Comparison of ENCODE assay signal across 24 mouse cellular contexts in the genomic region with DNA sequence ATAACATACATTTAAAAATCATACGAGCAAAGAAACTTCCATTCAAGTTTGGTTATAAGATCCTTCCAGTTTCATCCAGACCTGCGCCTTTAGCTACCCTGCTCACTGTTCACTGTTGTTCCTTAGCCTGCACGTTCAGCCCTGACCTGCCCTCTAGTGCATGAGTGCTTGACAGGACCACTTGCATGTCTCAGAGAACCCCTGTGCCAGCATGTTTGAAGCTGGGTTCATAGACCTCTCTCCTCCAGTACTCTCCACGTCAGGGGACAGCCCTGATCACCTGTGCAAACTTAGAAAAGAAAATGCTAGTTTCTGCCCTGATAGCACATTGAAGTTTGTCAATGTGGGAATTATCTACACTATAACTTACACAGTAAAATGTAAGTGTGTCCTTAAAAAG.
A peak's percentile ranks its signal among the peaks of the same experiment; 100 is the strongest.
DNase-seq lines count a peak whose midpoint lies in the region; ATAC-seq and TF ChIP-seq lines count a peak whose summit lies in the region.
"Had no signal": no experiment of that assay in that cellular context is flagged by ENCODE, and none has a peak within 500 bp of the region (broad histone marks: within the 10 kb centered on the region; RNA-seq: fewer than 3 reads in every experiment).

No protein-coding gene starts in this region.

- H3K4me2 ChIP-seq in heart, embryonic 11.5 days: no peak overlapping the region
- H3K4me2 ChIP-seq in kidney, embryonic 16.5 days (replicated peaks; ENCODE audit: low read depth, low read length): no peak overlapping the region
- H3K4me2 ChIP-seq: forebrain, embryonic 13.5 days; heart, embryonic 13.5 days; liver, embryonic 13.5 days; lung, embryonic 14.5 days; midbrain, embryonic 15.5 days; stomach, embryonic 15.5 days had no signal

- 74% methylated on average over 4 of the region's 4 CpGs for WGBS in heart, adult 2 months
- 69% methylated on average over 4 of the region's 4 CpGs for WGBS in heart, embryonic 11.5 days (ENCODE audit: insufficient replicate concordance)
- 64% methylated on average over 4 of the region's 4 CpGs for WGBS in kidney, embryonic 16.5 days

- no peak for TF ChIP-seq EP300 in heart, adult 2 months (IDR thresholded peaks at IDR 0.05; ENCODE audit: insufficient read depth, low read depth, low read length)

- H3K4me3 ChIP-seq in heart, adult 2 months: no peak overlapping the region
- no peak overlapping the region for H3K4me3 ChIP-seq in heart, embryonic 11.5 days (ENCODE audit: low read depth, low read length)
- no peak overlapping the region for H3K4me3 ChIP-seq in kidney, embryonic 16.5 days (ENCODE audit: low read length)
- no peak overlapping the region for H3K4me3 ChIP-seq in embryonic fibroblast, embryonic 13.5 days (ENCODE audit: insufficient read depth, low read length)
- H3K4me3 ChIP-seq: forebrain, embryonic 13.5 days; heart, embryonic 13.5 days; liver, embryonic 13.5 days; midbrain, embryonic 10.5 days; midbrain, embryonic 15.5 days; stomach, embryonic 15.5 days had no signal

- no peak for TF ChIP-seq CTCF in heart, adult 2 months (IDR thresholded peaks at IDR 0.05)
- peak; percentile 31; the same call in 1 of the 2 replicates for TF ChIP-seq CTCF in embryonic fibroblast, embryonic 13.5 days (IDR thresholded peaks at IDR 0.05; ENCODE audit: borderline replicate concordance, insufficient read depth, low read length)

- no peaks in the 10 kb centered on the region for H3K79me2 ChIP-seq in heart, adult 2 months (replicated peaks; ENCODE audit: control insufficient read depth, insufficient read depth, low read length)

- DNase-seq in heart, adult 2 months: no peak
- no peak for DNase-seq in kidney, postnatal 36 days
- DNase-seq in embryo, embryonic 10.5 days (ENCODE audit: low spot score): peak; percentile 23
- DNase-seq in adrenal gland, postnatal 10 days: no peak
- DNase-seq: cerebellum, adult 2 months; cerebellum, postnatal 14 days; gastrocnemius, postnatal 36 days; heart, postnatal 14 days; kidney, adult 11 months; layer of hippocampus, postnatal 36 days; left cerebral cortex, postnatal 4 days; liver, embryonic 13.5 days; lung, embryonic 14.5 days; right cerebral cortex, postnatal 25 days; thymus, postnatal 14 days had no signal

- no peaks in the 10 kb centered on the region for H3K9me3 ChIP-seq in heart, embryonic 11.5 days (replicated peaks; ENCODE audit: control insufficient read depth, low read length)
- H3K9me3 ChIP-seq in kidney, embryonic 16.5 days (ENCODE audit: low read length): no peaks in the 10 kb centered on the region
- H3K9me3 ChIP-seq: forebrain, embryonic 13.5 days; heart, embryonic 13.5 days; liver, embryonic 13.5 days; midbrain, embryonic 10.5 days; midbrain, embryonic 15.5 days; stomach, embryonic 15.5 days had no signal

- intact Hi-C loops in heart, adult 2 months (cut with DNase I): loop anchor here (2.0 kb wide), 1 partner anchor 48 kb away; no protein-coding TSS in a partner anchor

- H3K27ac ChIP-seq in heart, adult 2 months: peak overlapping the region; percentile 37; the same call in 1 of the 2 replicates
- no peak overlapping the region for H3K27ac ChIP-seq in heart, embryonic 11.5 days (ENCODE audit: low read depth, low read length)
- H3K27ac ChIP-seq in kidney, embryonic 16.5 days (ENCODE audit: low read length): no peak overlapping the region
- no peak overlapping the region for H3K27ac ChIP-seq in embryonic fibroblast, embryonic 13.5 days (ENCODE audit: insufficient read depth, low read length)
- H3K27ac ChIP-seq: forebrain, embryonic 13.5 days; heart, embryonic 13.5 days; liver, embryonic 13.5 days; midbrain, embryonic 10.5 days; midbrain, embryonic 15.5 days; stomach, embryonic 15.5 days had no signal

- ATAC-seq in heart, embryonic 11.5 days (replicated peaks; ENCODE audit: insufficient number of reproducible peaks, low FRiP score, low TSS enrichment): no peak
- 0 out of 2 replicates have a peak, but pooled peaks have one; percentile 27 for ATAC-seq in kidney, embryonic 16.5 days (ENCODE audit: low FRiP score, low TSS enrichment)
- ATAC-seq: activated CD4-positive, CD25-positive, alpha-beta regulatory T cell, adult 4 months; forebrain, embryonic 13.5 days; midbrain, embryonic 15.5 days had no signal

- H3K36me3 ChIP-seq in heart, adult 2 months (ENCODE audit: control insufficient read depth, insufficient read depth, low read length): no peaks in the 10 kb centered on the region
- no peaks in the 10 kb centered on the region for H3K36me3 ChIP-seq in heart, embryonic 11.5 days (ENCODE audit: control insufficient read depth, insufficient read depth, low read length)
- H3K36me3 ChIP-seq in kidney, embryonic 16.5 days (ENCODE audit: insufficient read depth, low read length): no peaks in the 10 kb centered on the region
- H3K36me3 ChIP-seq: heart, embryonic 13.5 days; liver, embryonic 13.5 days; midbrain, embryonic 10.5 days; midbrain, embryonic 15.5 days; stomach, embryonic 15.5 days had no signal

- no peak for TF ChIP-seq POLR2A in heart, adult 2 months (IDR thresholded peaks at IDR 0.05; ENCODE audit: insufficient read depth, low read depth, low read length)
- TF ChIP-seq POLR2A in embryonic fibroblast, embryonic 13.5 days (IDR thresholded peaks at IDR 0.05; ENCODE audit: low read depth, low read length): no peak

- H3K9ac ChIP-seq in heart, adult 2 months (ENCODE audit: low read depth, low read length): no peak overlapping the region
- H3K9ac ChIP-seq in heart, embryonic 11.5 days (ENCODE audit: low read depth, low read length): no peak overlapping the region
- no peak overlapping the region for H3K9ac ChIP-seq in kidney, embryonic 16.5 days (replicated peaks; ENCODE audit: low read length)
- H3K9ac ChIP-seq: forebrain, embryonic 13.5 days; heart, embryonic 13.5 days; liver, embryonic 13.5 days; lung, embryonic 14.5 days; midbrain, embryonic 15.5 days; stomach, embryonic 15.5 days had no signal

- no peaks in the 10 kb centered on the region for H3K27me3 ChIP-seq in heart, adult 2 months (ENCODE audit: control insufficient read depth, insufficient read depth, low read length)
- H3K27me3 ChIP-seq in heart, embryonic 11.5 days (ENCODE audit: control insufficient read depth, insufficient read depth, low read length): no peaks in the 10 kb centered on the region
- no peaks in the 10 kb centered on the region for H3K27me3 ChIP-seq in kidney, embryonic 16.5 days (ENCODE audit: insufficient read depth, low read length)
- H3K27me3 ChIP-seq: forebrain, embryonic 13.5 days; heart, embryonic 13.5 days; liver, embryonic 13.5 days; midbrain, embryonic 15.5 days; stomach, embryonic 15.5 days had no signal

- H3K4me1 ChIP-seq in heart, adult 2 months (ENCODE audit: control insufficient read depth, insufficient read depth, low read length): peaks cover 2% of the 10 kb centered on the region
- no peaks in the 10 kb centered on the region for H3K4me1 ChIP-seq in heart, embryonic 11.5 days (ENCODE audit: control insufficient read depth, insufficient read depth, low read length)
- H3K4me1 ChIP-seq in kidney, embryonic 16.5 days (ENCODE audit: insufficient read depth, low read length): no peaks in the 10 kb centered on the region
- H3K4me1 ChIP-seq in embryonic fibroblast, embryonic 13.5 days (ENCODE audit: control insufficient read depth, insufficient read depth, low read length): no peaks in the 10 kb centered on the region
- H3K4me1 ChIP-seq: forebrain, embryonic 13.5 days; heart, embryonic 13.5 days; liver, embryonic 13.5 days; midbrain, embryonic 15.5 days; stomach, embryonic 15.5 days had no signal
